Mouse (Mus musculus) small intestine, adult 2 months (tissue): ENCODE data around the gene C130060K24Rik.

ENCODE experiments used
- CTCF ChIP-seq: fragments of 200-500 bp; IDR thresholded peaks from 2 replicates; pipeline ENCODE4 v1.5.1; 2012; ENCODE audit warnings: low read depth, mild to moderate bottlenecking, control low read depth, inconsistent platforms, low read length, moderate library complexity, mixed read lengths; ENCODE audit not compliant: insufficient replicate concordance, insufficient read length; ENCODE audit errors: extremely low read depth
- POLR2A ChIP-seq: fragments of 200-500 bp; IDR thresholded peaks from 2 replicates; pipeline ENCODE4 v1.6.1; 2012; ENCODE audit warnings: low read depth, mild to moderate bottlenecking, control low read depth, inconsistent platforms, low read length, moderate library complexity

DNA sequence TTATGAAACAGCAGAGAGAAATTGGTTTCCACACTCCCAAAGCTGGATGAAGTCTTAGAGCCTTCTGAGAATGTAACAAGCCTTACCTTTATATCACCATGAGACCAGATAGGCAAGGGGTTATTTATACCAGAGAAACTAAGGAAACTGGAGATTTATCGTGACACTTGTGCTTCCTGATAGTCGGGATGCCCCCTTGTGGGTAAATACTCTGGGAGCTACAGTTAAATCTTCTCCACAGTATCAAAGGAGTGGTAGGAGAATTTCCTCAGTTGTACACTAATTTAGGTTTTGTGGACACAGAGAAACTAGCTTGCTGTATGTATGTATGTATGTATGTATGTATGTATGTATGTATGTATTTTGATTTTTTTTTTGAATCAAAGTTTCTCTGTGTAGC is 5.0 kb upstream of the C130060K24Rik start:
- TF ChIP-seq CTCF (no peak), POLR2A (no peak)
